Mouse (Mus musculus) heart, postnatal 0 days (tissue): ENCODE measurements at regions not wholly inside any gene's neighbourhood (a gene's known extent, or its start where the extent isn't known, plus 50 kb on each side); places are given as distances from the start of the nearest gene placed in this dataset.
A peak's percentile ranks its signal among the peaks of the same experiment; 100 is the strongest.

ENCODE experiments used
- ATAC-seq: fragments of 200-750 bp; cut with Nextera tagmentation; 2 replicates; pipeline ENCODE4 v1.8.0; 2017; ENCODE audit warnings: low read depth, moderate number of reproducible peaks, moderate library complexity; ENCODE audit not compliant: insufficient read depth
- DNase-seq: peaks from one replicate; pipeline ENCODE4 v3.0.0-alpha.2; 2016; ENCODE audit warnings: low spot score
- H3K27ac ChIP-seq: fragments of 300-500 bp; sonication (generic); 2 replicates; pipeline ENCODE4 v1.5.1; 2014; ENCODE audit warnings: low read depth, mild to moderate bottlenecking
- H3K27me3 ChIP-seq: fragments of 300-500 bp; sonication (generic); 2 replicates; pipeline ENCODE4 v1.6.1; 2014; ENCODE audit warnings: low read length, mixed read lengths; ENCODE audit not compliant: control insufficient read depth, insufficient read depth
- H3K36me3 ChIP-seq: fragments of 300-500 bp; sonication (generic); replicated peaks from 2 replicates; pipeline ENCODE4 v1.6.1; 2014; ENCODE audit warnings: low read length, mixed read lengths; ENCODE audit not compliant: control insufficient read depth, insufficient read depth
- H3K4me1 ChIP-seq: fragments of 300-500 bp; sonication (generic); 2 replicates; pipeline ENCODE4 v1.6.1; 2014; ENCODE audit warnings: antibody characterized with exemption; ENCODE audit not compliant: control insufficient read depth, insufficient read depth
- H3K4me2 ChIP-seq: fragments of 300-500 bp; sonication (generic); 2 replicates; pipeline ENCODE4 v1.6.1; 2014; ENCODE audit warnings: low read depth, mild to moderate bottlenecking, low read length, moderate library complexity
- H3K4me3 ChIP-seq: fragments of 300-500 bp; sonication (generic); 2 replicates; pipeline ENCODE4 v1.5.1; 2014; ENCODE audit warnings: low read depth, low read length
- H3K9ac ChIP-seq: fragments of 300-500 bp; sonication (generic); replicated peaks from 2 replicates; pipeline ENCODE4 v1.6.1; 2014; ENCODE audit warnings: low read depth, low read length, mixed read lengths
- H3K9me3 ChIP-seq: fragments of 300-500 bp; sonication (generic); replicated peaks from 2 replicates; pipeline ENCODE4 v1.6.1; 2016; ENCODE audit warnings: low read length; ENCODE audit not compliant: control insufficient read depth
- CTCF ChIP-seq: IDR thresholded peaks from 2 replicates; pipeline ENCODE4 v1.5.1; 2016; ENCODE audit warnings: antibody characterized with exemption, control low read depth, low read depth
- EP300 ChIP-seq: IDR thresholded peaks from 2 replicates; pipeline ENCODE4 v1.6.1; 2016; ENCODE audit warnings: antibody characterized with exemption, low read depth
- WGBS: fragments of 180-500 bp; shearing (Covaris S2); extraction: QIAGEN DNeasy Blood & Tissue Kit; methylation state at CpG from one replicate; pipeline ENCODE4 v1.1.7; 2014; 5-methylcytosine and 5-hydroxymethylcytosine counted together

DNA sequence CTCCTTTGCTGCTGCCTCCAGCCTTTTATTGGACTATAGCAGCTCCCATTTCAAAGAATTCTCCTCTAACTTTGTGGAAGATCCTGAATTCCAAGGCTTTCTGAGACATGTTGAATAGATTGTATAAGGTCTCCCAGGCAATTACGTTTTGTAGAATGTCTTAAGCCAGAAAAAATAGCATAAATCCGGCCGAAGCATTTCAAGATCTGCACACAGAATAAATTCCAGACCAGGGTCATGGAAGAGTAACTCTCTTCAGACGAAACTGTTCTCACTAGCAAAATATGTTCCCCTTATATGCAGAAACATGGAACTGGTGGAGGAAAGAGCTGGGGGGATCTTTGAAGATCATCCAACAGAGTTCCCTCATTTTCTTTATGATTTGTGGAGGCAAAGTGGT is 259.5 kb downstream of the Pmp22 start:
- TF ChIP-seq CTCF: no peak
- TF ChIP-seq EP300: no peak
- H3K27me3 ChIP-seq: no peaks in the 10 kb centered on the region
- ATAC-seq (no peak), DNase-seq (no peak)
- H3K4me3 ChIP-seq: no peak overlapping the region
- H3K36me3 ChIP-seq: no peaks in the 10 kb centered on the region
- no peak overlapping the region for H3K27ac ChIP-seq
- no peak overlapping the region for H3K4me2 ChIP-seq
- H3K9me3 ChIP-seq: no peaks in the 10 kb centered on the region
- H3K9ac ChIP-seq: no peak overlapping the region
- H3K4me1 ChIP-seq: no peaks in the 10 kb centered on the region
- 75% methylated on average over 4 of the region's 4 CpGs for WGBS

DNA sequence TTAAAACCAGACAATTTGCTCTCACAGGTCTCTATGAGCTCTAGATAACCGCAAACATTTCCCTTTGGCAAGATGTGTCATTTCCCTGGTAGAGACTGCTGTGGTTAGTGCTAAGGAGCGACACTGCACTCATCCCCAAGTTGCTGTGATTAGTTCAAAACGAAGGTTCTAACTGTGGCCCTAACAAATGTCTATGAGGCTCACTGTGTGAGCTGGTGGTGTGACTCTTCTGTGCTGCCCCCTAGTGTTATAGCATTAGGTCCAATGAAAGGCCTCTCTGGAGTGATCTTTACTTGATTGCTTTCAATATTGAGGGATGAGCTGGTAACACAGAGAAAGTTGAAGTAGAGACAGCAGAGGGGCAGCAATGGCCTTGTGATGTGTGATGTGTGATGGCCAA is 262.7 kb downstream of the Pmp22 start:
- Histone ChIP-seq H3K27ac (no peak overlapping the region), H3K36me3 (no peaks in the 10 kb centered on the region), H3K9ac (no peak overlapping the region), H3K9me3 (no peaks in the 10 kb centered on the region), H3K27me3 (no peaks in the 10 kb centered on the region), H3K4me2 (no peak overlapping the region), H3K4me1 (no peaks in the 10 kb centered on the region), H3K4me3 (no peak overlapping the region)
- TF ChIP-seq CTCF: peak; percentile 64
- no peak for TF ChIP-seq EP300
- DNase-seq: peak; percentile 22
- ATAC-seq: no peak
- 41% methylated on average over 3 of the region's 3 CpGs for WGBS

DNA sequence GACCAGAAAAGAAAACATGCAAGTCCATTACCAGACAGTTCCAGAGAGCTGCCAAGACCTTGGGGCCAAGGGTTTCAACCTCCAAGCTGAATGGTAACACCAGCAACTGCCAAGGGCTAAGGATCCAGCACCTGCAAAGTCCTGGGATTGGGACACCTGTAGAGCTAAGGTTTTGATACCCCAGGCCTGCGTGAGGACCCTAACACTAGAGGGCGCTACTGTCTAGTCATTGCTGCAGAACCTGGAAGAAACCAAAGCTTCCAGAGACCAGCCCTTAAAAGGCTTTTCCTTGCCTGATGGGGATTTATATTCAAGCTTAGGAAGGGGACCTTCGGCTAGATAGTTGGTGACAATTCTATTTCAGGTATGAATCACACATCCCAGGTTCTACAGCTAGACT is 263.6 kb downstream of the Pmp22 start:
- no peak for DNase-seq

DNA sequence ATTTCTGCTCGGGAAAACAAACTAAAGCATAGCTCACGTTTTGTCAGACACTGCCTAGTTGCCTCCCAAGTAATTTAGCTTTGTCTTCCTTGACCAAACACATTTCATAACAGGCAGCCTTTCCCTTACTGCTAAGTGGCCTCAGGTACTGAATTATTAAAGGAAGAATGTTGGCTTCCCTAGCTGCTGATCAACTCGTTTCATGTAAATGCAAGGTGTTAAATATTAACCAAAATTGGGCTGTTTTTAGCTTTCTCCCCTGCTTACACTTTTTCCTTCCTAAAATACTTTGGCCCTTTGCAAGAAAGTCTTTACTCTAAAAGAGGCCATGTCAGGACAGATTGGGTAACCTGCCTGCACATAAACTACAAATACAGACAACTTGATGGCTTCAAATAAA is 265.4 kb downstream of the Pmp22 start:
- no peak for ATAC-seq
- WGBS: 57% methylated on average over 3 of the region's 3 CpGs
- TF ChIP-seq CTCF: no peak
- TF ChIP-seq EP300: no peak

More for the DNA sequence above, 263.6 kb downstream of the Pmp22 start:
- no peak overlapping the region for H3K9ac ChIP-seq
- TF ChIP-seq EP300 (no peak), CTCF (peak; percentile 35)
- no peak for ATAC-seq
- no peaks in the 10 kb centered on the region for H3K9me3 ChIP-seq
- no peak overlapping the region for H3K4me2 ChIP-seq
- no peak overlapping the region for H3K4me3 ChIP-seq
- H3K4me1 ChIP-seq: no peaks in the 10 kb centered on the region
- 54% methylated on average over 3 of the region's 3 CpGs for WGBS
- H3K27me3 ChIP-seq: no peaks in the 10 kb centered on the region
- no peaks in the 10 kb centered on the region for H3K36me3 ChIP-seq
- no peak overlapping the region for H3K27ac ChIP-seq

DNA sequence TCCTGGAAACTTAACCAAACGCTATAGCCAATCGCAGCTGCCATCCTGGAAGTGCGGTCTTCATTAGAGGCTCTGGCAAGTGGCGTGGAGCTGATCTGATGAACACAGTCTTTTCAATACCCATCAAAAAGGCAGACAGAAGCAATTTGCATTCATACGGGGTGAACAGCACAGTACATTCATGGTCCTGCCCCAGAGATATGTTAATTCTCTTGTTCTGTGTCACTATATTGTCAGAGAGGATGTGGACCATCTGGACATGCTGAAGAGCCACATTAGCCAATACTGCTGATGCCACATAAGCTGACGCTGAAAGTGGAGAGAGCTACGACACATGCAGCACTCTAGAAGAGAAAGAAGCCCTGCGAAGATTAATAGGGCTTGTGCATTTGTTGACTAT is 267.6 kb downstream of the Pmp22 start:
- Histone ChIP-seq H3K9ac (no peak overlapping the region), H3K4me1 (no peaks in the 10 kb centered on the region), H3K9me3 (no peaks in the 10 kb centered on the region), H3K4me2 (no peak overlapping the region), H3K27ac (no peak overlapping the region), H3K4me3 (no peak overlapping the region), H3K27me3 (0 out of 2 replicates have a peak, but pooled peaks cover 2% of the 10 kb centered on the region), H3K36me3 (no peaks in the 10 kb centered on the region)
- ATAC-seq: no peak
- DNase-seq: no peak
- TF ChIP-seq CTCF (no peak), EP300 (no peak)
- WGBS: 79% methylated on average over 8 of the region's 8 CpGs

More for the DNA sequence above, 265.4 kb downstream of the Pmp22 start:
- no peaks in the 10 kb centered on the region for H3K36me3 ChIP-seq
- H3K4me2 ChIP-seq: no peak overlapping the region
- H3K9ac ChIP-seq: no peak overlapping the region
- H3K27me3 ChIP-seq: no peaks in the 10 kb centered on the region
- H3K4me1 ChIP-seq: no peaks in the 10 kb centered on the region
- DNase-seq: no peak
- H3K4me3 ChIP-seq: no peak overlapping the region
- H3K9me3 ChIP-seq: no peaks in the 10 kb centered on the region
- no peak overlapping the region for H3K27ac ChIP-seq

DNA sequence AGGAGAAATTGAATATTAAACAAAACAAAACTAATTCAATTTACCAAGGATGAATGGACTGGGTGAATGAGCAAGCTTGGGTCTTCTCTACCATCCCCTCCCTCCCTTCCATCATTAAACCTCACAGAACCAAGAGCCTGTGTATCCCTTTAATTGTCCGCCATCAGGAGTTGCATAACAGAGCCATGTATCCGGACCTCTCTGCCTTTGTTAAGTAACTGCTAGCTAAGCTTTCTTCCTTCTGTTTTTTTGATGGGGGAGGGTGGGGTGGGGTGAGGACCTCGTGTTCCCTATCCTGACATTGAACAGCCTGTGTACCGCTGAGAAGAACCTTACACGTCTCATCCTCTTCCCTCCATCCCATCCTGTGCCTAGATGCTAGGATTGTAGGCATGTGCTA is 274.0 kb downstream of the Pmp22 start:
- no peak for DNase-seq
- 55% methylated on average over 5 of the region's 5 CpGs for WGBS
- no peak overlapping the region for H3K9ac ChIP-seq
- no peaks in the 10 kb centered on the region for H3K9me3 ChIP-seq
- H3K4me3 ChIP-seq: no peak overlapping the region
- H3K4me1 ChIP-seq: no peaks in the 10 kb centered on the region
- no peak overlapping the region for H3K27ac ChIP-seq
- H3K27me3 ChIP-seq: peaks cover 17% of the 10 kb centered on the region; the same call in 1 of the 2 replicates
- H3K4me2 ChIP-seq: no peak overlapping the region
- ATAC-seq: no peak
- H3K36me3 ChIP-seq: no peaks in the 10 kb centered on the region
- TF ChIP-seq EP300: no peak
- no peak for TF ChIP-seq CTCF
